ENCODE assay signal across 9 mouse cellular contexts in the genomic region with DNA sequence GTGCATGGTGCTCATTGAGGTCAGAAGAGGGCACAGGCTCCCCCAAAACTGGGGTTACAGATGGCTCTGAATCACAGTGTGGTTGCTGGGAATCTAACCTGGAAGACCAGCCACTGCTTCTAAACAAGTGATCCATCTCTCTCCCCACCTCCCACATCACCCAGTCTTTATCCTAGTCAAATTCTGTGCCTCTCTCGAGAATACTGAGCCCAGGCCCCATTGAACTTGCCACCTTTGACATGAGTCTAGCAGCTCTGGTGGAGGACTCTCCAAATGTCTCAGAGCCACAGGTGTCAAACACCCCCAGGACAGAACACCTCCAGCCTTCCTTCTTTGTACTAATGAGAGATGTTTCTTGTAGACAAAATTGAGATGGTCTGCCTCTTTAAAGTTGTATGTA. TPM values are rescaled to one million over a fixed set of nuclear protein-coding genes. Genes with fewer than 3 reads are reported as not detected.
A peak's percentile ranks its signal among the peaks of the same experiment; 100 is the strongest.
DNase-seq lines count a peak whose midpoint lies in the region; ATAC-seq and TF ChIP-seq lines count a peak whose summit lies in the region.
"Had no signal": no experiment of that assay in that cellular context is flagged by ENCODE, and none has a peak within 500 bp of the region (broad histone marks: within the 10 kb centered on the region; RNA-seq: fewer than 3 reads in every experiment).

No protein-coding gene starts in this region.

- ATAC-seq in liver, embryonic 11.5 days (replicated peaks; ENCODE audit: low FRiP score) = no peak
- no peak for ATAC-seq in embryonic facial prominence, embryonic 13.5 days (ENCODE audit: insufficient number of reproducible peaks, insufficient read depth, low FRiP score, low TSS enrichment, low read depth)
- no peak for ATAC-seq in hindbrain, postnatal 0 days

- H3K27me3 ChIP-seq in liver, embryonic 11.5 days (replicated peaks; ENCODE audit: control insufficient read depth, insufficient read depth, low read length) = peaks cover 4% of the 10 kb centered on the region; the same call in 1 of the 2 replicates
- H3K27me3 ChIP-seq in embryonic facial prominence, embryonic 13.5 days = no peaks in the 10 kb centered on the region
- H3K27me3 ChIP-seq in hindbrain, postnatal 0 days (ENCODE audit: insufficient read depth, low read length) = no peaks in the 10 kb centered on the region

- intact Hi-C loops in left cerebral cortex, postnatal 25 days (cut with DNase I) = no loop called here

- H3K4me3 ChIP-seq in liver, embryonic 11.5 days (ENCODE audit: low read depth, low read length) = peak overlapping the region; percentile 84
- peak overlapping the region; percentile 84 for H3K4me3 ChIP-seq in embryonic facial prominence, embryonic 13.5 days
- peak overlapping the region; percentile 71; the same call in 1 of the 2 replicates for H3K4me3 ChIP-seq in hindbrain, postnatal 0 days (ENCODE audit: low read length)
- H3K4me3 ChIP-seq: megakaryocyte, embryonic 14.5 days had no signal

- peak overlapping the region; percentile 90; the same call in 1 of the 2 replicates for H3K9ac ChIP-seq in liver, embryonic 11.5 days (ENCODE audit: low read depth, low read length)
- peak overlapping the region; percentile 17; the same call in 1 of the 2 replicates for H3K9ac ChIP-seq in embryonic facial prominence, embryonic 13.5 days
- no peak overlapping the region for H3K9ac ChIP-seq in hindbrain, postnatal 0 days (replicated peaks; ENCODE audit: low read length)

- no peaks in the 10 kb centered on the region for H3K9me3 ChIP-seq in liver, embryonic 11.5 days (ENCODE audit: control insufficient read depth, low read length)
- no peaks in the 10 kb centered on the region for H3K9me3 ChIP-seq in embryonic facial prominence, embryonic 13.5 days
- no peaks in the 10 kb centered on the region for H3K9me3 ChIP-seq in hindbrain, postnatal 0 days (ENCODE audit: low read length)
- H3K9me3 ChIP-seq: megakaryocyte, embryonic 14.5 days had no signal

- no peak overlapping the region for H3K27ac ChIP-seq in liver, embryonic 11.5 days (ENCODE audit: low read depth, low read length)
- H3K27ac ChIP-seq in embryonic facial prominence, embryonic 13.5 days = no peak overlapping the region
- H3K27ac ChIP-seq in hindbrain, postnatal 0 days = no peak overlapping the region

- 25% methylated on average over 1 of the region's 1 CpGs for WGBS in liver, embryonic 11.5 days
- 30% methylated on average over 1 of the region's 1 CpGs for WGBS in embryonic facial prominence, embryonic 13.5 days
- WGBS in hindbrain, postnatal 0 days = 38% methylated on average over 1 of the region's 1 CpGs

- H3K4me1 ChIP-seq in liver, embryonic 11.5 days (replicated peaks; ENCODE audit: control insufficient read depth, insufficient read depth, low read length) = peaks cover 35% of the 10 kb centered on the region
- peaks cover 64% of the 10 kb centered on the region for H3K4me1 ChIP-seq in embryonic facial prominence, embryonic 13.5 days
- peaks cover 10% of the 10 kb centered on the region; the same call in 1 of the 2 replicates for H3K4me1 ChIP-seq in hindbrain, postnatal 0 days (ENCODE audit: insufficient read depth, low read length)

- H3K4me2 ChIP-seq in liver, embryonic 11.5 days = peak overlapping the region; percentile 84
- H3K4me2 ChIP-seq in embryonic facial prominence, embryonic 13.5 days = peak overlapping the region; percentile 92
- H3K4me2 ChIP-seq in hindbrain, postnatal 0 days (ENCODE audit: low read depth, low read length) = peak overlapping the region; percentile 99

- H3K36me3 ChIP-seq in liver, embryonic 11.5 days (ENCODE audit: control insufficient read depth, insufficient read depth, low read length) = no peaks in the 10 kb centered on the region
- H3K36me3 ChIP-seq in embryonic facial prominence, embryonic 13.5 days = no peaks in the 10 kb centered on the region
- no peaks in the 10 kb centered on the region for H3K36me3 ChIP-seq in hindbrain, postnatal 0 days (ENCODE audit: insufficient read depth, low read length)

- no peak for DNase-seq in liver, embryonic 11.5 days (ENCODE audit: low spot score)
- DNase-seq in liver (no peak), MN1 (ENCODE audit: low spot score) (no peak)
- no peak for DNase-seq in hindbrain, postnatal 0 days (ENCODE audit: low spot score)
- peak; percentile 25 for DNase-seq in naive thymus-derived CD4-positive, alpha-beta T cell, adult 2 months (ENCODE audit: low read depth)
- no peak for DNase-seq in left cerebral cortex, postnatal 25 days (ENCODE audit: low spot score in 2 of 2)
- DNase-seq in urinary bladder, postnatal 36 days (ENCODE audit: low spot score in 2 of 2) = no peak

- no peak for TF ChIP-seq CTCF in hindbrain, postnatal 0 days (IDR thresholded peaks at IDR 0.05; ENCODE audit: low read depth)

RNA-seq across cellular contexts. Expression of gene Galnt10, which starts 1.2 kb away (rescaled TPM):
- polyA plus RNA-seq in liver, embryonic 11.5 days (2014; fragmentation: Nextera tagmentation; extraction: Ambion mirVana) = 17.5 and 19.8 TPM in 2 replicates
- polyA plus RNA-seq in embryonic facial prominence, embryonic 13.5 days (2015; fragmentation: Nextera tagmentation; extraction: Ambion mirVana) = 24.1 and 27.7 TPM in 2 replicates
- total RNA-seq in hindbrain, postnatal 0 days (2014; rRNA removed) = 20.3 and 23.2 TPM in 2 replicates
- 10.5 and 10.9 TPM in 2 replicates for polyA plus RNA-seq in hindbrain, postnatal 0 days (2015; fragmentation: Nextera tagmentation; extraction: Ambion mirVana)
- total RNA-seq in left cerebral cortex, postnatal 25 days (2021) = 1 to 10 TPM; 6.8 to 7.1 TPM
